In the genomic region with DNA sequence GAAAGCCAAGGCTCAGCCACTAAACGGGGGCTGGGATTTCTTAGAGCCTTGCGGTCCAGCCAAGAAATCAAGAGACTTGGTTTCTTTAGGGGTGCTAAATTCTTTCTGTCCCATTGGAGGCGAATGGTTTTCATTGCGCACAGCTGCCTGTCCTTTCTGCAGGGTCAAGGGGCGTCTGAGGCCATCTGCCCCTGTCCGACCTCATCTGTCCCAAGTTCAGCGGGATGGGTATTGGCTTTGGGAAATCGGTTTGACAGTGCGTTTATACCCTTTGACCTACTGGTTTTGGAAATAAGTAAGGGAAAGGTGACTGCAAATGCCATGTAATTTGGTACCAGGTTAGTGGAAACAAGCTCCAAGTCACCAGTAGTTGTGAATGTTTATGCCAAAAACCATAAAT, we compare ENCODE assay signal across 8 mouse cellular contexts. TPM values are rescaled to one million over a fixed set of nuclear protein-coding genes. Genes with fewer than 3 reads are reported as not detected.
A peak's percentile ranks its signal among the peaks of the same experiment; 100 is the strongest.
DNase-seq lines count a peak whose midpoint lies in the region; ATAC-seq and TF ChIP-seq lines count a peak whose summit lies in the region.

No protein-coding gene starts in this region.

- no peaks in the 10 kb centered on the region for H3K9me3 ChIP-seq in embryonic facial prominence, embryonic 10.5 days
- H3K9me3 ChIP-seq in intestine, embryonic 14.5 days (ENCODE audit: control insufficient read depth, low read length): no peaks in the 10 kb centered on the region
- H3K9me3 ChIP-seq in midbrain, embryonic 16.5 days (replicated peaks; ENCODE audit: control insufficient read depth, low read length, poor library complexity, severe bottlenecking): no peaks in the 10 kb centered on the region

- peak; percentile 71 for DNase-seq in kidney, adult 2 months
- DNase-seq in kidney, postnatal 14 days: no peak
- no peak for DNase-seq in embryonic facial prominence, embryonic 10.5 days (ENCODE audit: low spot score)
- DNase-seq in intestine, embryonic 14.5 days (ENCODE audit: low spot score): no peak
- DNase-seq in right cerebral cortex, adult 2 months (ENCODE audit: low spot score in 2 of 2): no peak
- no peak for DNase-seq in cerebellum, postnatal 25 days
- no peak for DNase-seq in right cerebral cortex, postnatal 25 days

- peak overlapping the region; percentile 65 for H3K9ac ChIP-seq in intestine, embryonic 14.5 days (ENCODE audit: low read length)
- H3K9ac ChIP-seq in midbrain, embryonic 16.5 days (ENCODE audit: low read depth, low read length): peak overlapping the region; percentile 66

- H3K27me3 ChIP-seq in kidney, adult 2 months (replicated peaks; ENCODE audit: control insufficient read depth, insufficient read depth, low read length): no peaks in the 10 kb centered on the region
- no peaks in the 10 kb centered on the region for H3K27me3 ChIP-seq in embryonic facial prominence, embryonic 10.5 days (replicated peaks; ENCODE audit: low read depth, poor library complexity, severe bottlenecking)
- H3K27me3 ChIP-seq in intestine, embryonic 14.5 days (replicated peaks; ENCODE audit: control insufficient read depth, insufficient read depth, low read length): no peaks in the 10 kb centered on the region
- no peaks in the 10 kb centered on the region for H3K27me3 ChIP-seq in midbrain, embryonic 16.5 days (ENCODE audit: control insufficient read depth, insufficient read depth, low read depth, low read length)

- WGBS in kidney, adult 2 months: 3% methylated on average over 9 of the region's 9 CpGs
- WGBS in embryonic facial prominence, embryonic 10.5 days: 2% methylated on average over 9 of the region's 9 CpGs
- WGBS in intestine, embryonic 14.5 days: 2% methylated on average over 9 of the region's 9 CpGs
- WGBS in midbrain, embryonic 16.5 days: 1% methylated on average over 9 of the region's 9 CpGs

- TF ChIP-seq POLR2A in kidney, adult 2 months (IDR thresholded peaks at IDR 0.05; ENCODE audit: low read depth, low read length): no peak

- H3K36me3 ChIP-seq in kidney, adult 2 months (ENCODE audit: control insufficient read depth, insufficient read depth, low read length): peaks cover 8% of the 10 kb centered on the region; the same call in 1 of the 2 replicates
- peaks cover 36% of the 10 kb centered on the region for H3K36me3 ChIP-seq in embryonic facial prominence, embryonic 10.5 days (replicated peaks)
- H3K36me3 ChIP-seq in intestine, embryonic 14.5 days (ENCODE audit: control insufficient read depth, insufficient read depth, low read length): peaks cover 27% of the 10 kb centered on the region
- H3K36me3 ChIP-seq in midbrain, embryonic 16.5 days (ENCODE audit: control insufficient read depth, insufficient read depth, low read length): peaks cover 13% of the 10 kb centered on the region

- H3K4me2 ChIP-seq in intestine, embryonic 14.5 days (ENCODE audit: low read length): peak overlapping the region; percentile 71
- H3K4me2 ChIP-seq in midbrain, embryonic 16.5 days (ENCODE audit: low read length): peak overlapping the region; percentile 91

- peaks cover 23% of the 10 kb centered on the region; the same call in 1 of the 2 replicates for H3K4me1 ChIP-seq in kidney, adult 2 months (ENCODE audit: control insufficient read depth, insufficient read depth, low read length)
- H3K4me1 ChIP-seq in embryonic facial prominence, embryonic 10.5 days: peaks cover 18% of the 10 kb centered on the region
- peaks cover 7% of the 10 kb centered on the region; the same call in 1 of the 2 replicates for H3K4me1 ChIP-seq in intestine, embryonic 14.5 days (replicated peaks; ENCODE audit: control insufficient read depth, insufficient read depth, low read length)
- peaks cover 6% of the 10 kb centered on the region for H3K4me1 ChIP-seq in midbrain, embryonic 16.5 days (ENCODE audit: control insufficient read depth, insufficient read depth, low read length)

- peak overlapping the region; percentile 92 for H3K27ac ChIP-seq in kidney, adult 2 months (ENCODE audit: insufficient read depth, low read depth, low read length)
- H3K27ac ChIP-seq in embryonic facial prominence, embryonic 10.5 days (replicated peaks): peak overlapping the region; percentile 87
- peak overlapping the region; percentile 64; the same call in 1 of the 2 replicates for H3K27ac ChIP-seq in intestine, embryonic 14.5 days (ENCODE audit: low read depth)
- peak overlapping the region; percentile 84 for H3K27ac ChIP-seq in midbrain, embryonic 16.5 days (ENCODE audit: low read length)

- peak; percentile 3; the same call in 1 of the 2 replicates for ATAC-seq in intestine, embryonic 14.5 days (replicated peaks; ENCODE audit: low FRiP score, low TSS enrichment, low read depth)
- peak; percentile 30 for ATAC-seq in midbrain, embryonic 16.5 days

- TF ChIP-seq CTCF in kidney, adult 2 months (conservative IDR thresholded peaks at IDR 0.05; ENCODE audit: insufficient read depth, insufficient read length, low read depth, low read length): no peak

- H3K4me3 ChIP-seq in kidney, adult 2 months (ENCODE audit: insufficient read depth, low read depth, low read length): peak overlapping the region; percentile 89
- H3K4me3 ChIP-seq in embryonic facial prominence, embryonic 10.5 days: peak overlapping the region; percentile 87
- H3K4me3 ChIP-seq in intestine, embryonic 14.5 days (ENCODE audit: low read depth, low read length): peak overlapping the region; percentile 65
- H3K4me3 ChIP-seq in midbrain, embryonic 16.5 days (ENCODE audit: low read depth, low read length): peak overlapping the region; percentile 58

RNA-seq across cellular contexts. Expression of gene Pdp2, which starts 0.6 kb away (rescaled TPM):
- 25.7 and 29.2 TPM in 2 replicates for polyA plus RNA-seq in kidney, adult 2 months (2012; rRNA removed)
- 15.4 and 16.0 TPM in 2 replicates for polyA plus RNA-seq in embryonic facial prominence, embryonic 10.5 days (2016; fragmentation: Nextera tagmentation; extraction: Ambion mirVana)
- polyA plus RNA-seq in intestine, embryonic 14.5 days (2014; fragmentation: Nextera tagmentation; extraction: Ambion mirVana): 13.4 and 14.9 TPM in 2 replicates
- polyA plus RNA-seq in midbrain, embryonic 16.5 days (2015; fragmentation: Nextera tagmentation; extraction: Ambion mirVana): 23.5 and 25.7 TPM in 2 replicates

RNA-seq across cellular contexts. Expression of gene Cdh16, which starts 32.3 kb away (rescaled TPM):
- polyA plus RNA-seq in kidney, adult 2 months (2012; rRNA removed): 1,103 and 1,106 TPM in 2 replicates
- polyA plus RNA-seq in embryonic facial prominence, embryonic 10.5 days (2016; fragmentation: Nextera tagmentation; extraction: Ambion mirVana): not detected in 2 replicates
- 0.15 and 0.42 TPM in 2 replicates for polyA plus RNA-seq in intestine, embryonic 14.5 days (2014; fragmentation: Nextera tagmentation; extraction: Ambion mirVana)
- not detected in 2 replicates for polyA plus RNA-seq in midbrain, embryonic 16.5 days (2015; fragmentation: Nextera tagmentation; extraction: Ambion mirVana)

RNA-seq across cellular contexts. Expression of gene Rrad, which starts 39.3 kb away (rescaled TPM):
- polyA plus RNA-seq in kidney, adult 2 months (2012; rRNA removed): 5.0 and 5.8 TPM in 2 replicates
- 0.92 and 1.3 TPM in 2 replicates for polyA plus RNA-seq in embryonic facial prominence, embryonic 10.5 days (2016; fragmentation: Nextera tagmentation; extraction: Ambion mirVana)
- 3.8 and 4.0 TPM in 2 replicates for polyA plus RNA-seq in intestine, embryonic 14.5 days (2014; fragmentation: Nextera tagmentation; extraction: Ambion mirVana)
- 2.9 and 3.2 TPM in 2 replicates for polyA plus RNA-seq in midbrain, embryonic 16.5 days (2015; fragmentation: Nextera tagmentation; extraction: Ambion mirVana)

RNA-seq across cellular contexts. Expression of gene Ciao2b, which starts 49.9 kb away (rescaled TPM):
- 46.5 and 57.7 TPM in 2 replicates for polyA plus RNA-seq in kidney, adult 2 months (2012; rRNA removed)
- polyA plus RNA-seq in embryonic facial prominence, embryonic 10.5 days (2016; fragmentation: Nextera tagmentation; extraction: Ambion mirVana): 97.6 and 98.6 TPM in 2 replicates
- polyA plus RNA-seq in intestine, embryonic 14.5 days (2014; fragmentation: Nextera tagmentation; extraction: Ambion mirVana): 86.7 and 92.2 TPM in 2 replicates
- 123 and 129 TPM in 2 replicates for polyA plus RNA-seq in midbrain, embryonic 16.5 days (2015; fragmentation: Nextera tagmentation; extraction: Ambion mirVana)

RNA-seq across cellular contexts. Expression of gene Car7, which starts 57.4 kb away (rescaled TPM):
- 7.5 and 8.0 TPM in 2 replicates for polyA plus RNA-seq in kidney, adult 2 months (2012; rRNA removed)
- polyA plus RNA-seq in embryonic facial prominence, embryonic 10.5 days (2016; fragmentation: Nextera tagmentation; extraction: Ambion mirVana): 0.75 and 1.00 TPM in 2 replicates
- polyA plus RNA-seq in intestine, embryonic 14.5 days (2014; fragmentation: Nextera tagmentation; extraction: Ambion mirVana): 0.92 and 2.0 TPM in 2 replicates
- polyA plus RNA-seq in midbrain, embryonic 16.5 days (2015; fragmentation: Nextera tagmentation; extraction: Ambion mirVana): 3.5 and 4.6 TPM in 2 replicates

Comparison
In these comparisons a context has a peak if more than half of its experiments do, and no peak if none do; other contexts are left out.
1. RNA of gene Cdh16, which starts 32.3 kb away (polyA plus RNA-seq): 1,103 to 1,106 TPM in kidney, adult 2 months; 0.15 to 0.42 TPM in intestine, embryonic 14.5 days, not detected in embryonic facial prominence, embryonic 10.5 days and not detected in midbrain, embryonic 16.5 days; every median in the first group is over 100 times any median in the second.
2. Peak in every context shown above with its lines, with median percentiles within 50 percentile points of each other: H3K27ac ChIP-seq and H3K4me3 ChIP-seq.